Mouse (Mus musculus) liver, embryonic 12.5 days (tissue): Measurements from ENCODE around the gene Anapc11. TPM values are rescaled to one million over a fixed set of nuclear protein-coding genes. Genes with fewer than 3 reads are reported as not detected.

Source experiments
- ATAC-seq: fragments of 200-750 bp; cut with Nextera tagmentation; 2 replicates; pipeline ENCODE4 v1.8.0; 2017; ENCODE audit warnings: moderate number of reproducible peaks, mild to moderate bottlenecking, moderate library complexity
- H3K27ac ChIP-seq: fragments of 300-500 bp; sonication (generic); 2 replicates; pipeline ENCODE4 v1.5.1; 2016; ENCODE audit warnings: mild to moderate bottlenecking
- H3K27me3 ChIP-seq: fragments of 300-500 bp; sonication (generic); replicated peaks from 2 replicates; pipeline ENCODE4 v1.6.1; 2016; ENCODE audit warnings: mild to moderate bottlenecking, moderate library complexity
- H3K36me3 ChIP-seq: fragments of 300-500 bp; sonication (generic); 2 replicates; pipeline ENCODE4 v1.6.1; 2016; ENCODE audit warnings: mild to moderate bottlenecking, moderate library complexity
- H3K4me1 ChIP-seq: fragments of 300-500 bp; sonication (generic); 2 replicates; pipeline ENCODE4 v1.6.1; 2016
- H3K4me2 ChIP-seq: fragments of 300-500 bp; sonication (generic); 2 replicates; pipeline ENCODE4 v1.6.1; 2016; ENCODE audit warnings: mild to moderate bottlenecking, moderate library complexity
- H3K4me3 ChIP-seq: fragments of 300-500 bp; sonication (generic); 2 replicates; pipeline ENCODE4 v1.5.1; 2016; ENCODE audit warnings: mild to moderate bottlenecking, moderate library complexity
- H3K9ac ChIP-seq: fragments of 300-500 bp; sonication (generic); 2 replicates; pipeline ENCODE4 v1.6.1; 2016; ENCODE audit warnings: mild to moderate bottlenecking, moderate library complexity
- H3K9me3 ChIP-seq: fragments of 300-500 bp; sonication (generic); replicated peaks from 2 replicates; pipeline ENCODE4 v1.6.1; 2016; ENCODE audit warnings: mild to moderate bottlenecking, moderate library complexity
- WGBS: fragments of 180-500 bp; shearing (Covaris S2); methylation state at CpG from one replicate; pipeline ENCODE4 v1.1.7; 2016; ENCODE audit not compliant: insufficient replicate concordance; 5-methylcytosine and 5-hydroxymethylcytosine counted together
- polyA plus RNA-seq: library from polyadenylated mRNA; unstranded; fragments of >200 nt; fragmentation: Nextera tagmentation; extraction: Ambion mirVana; gene quantifications from 2 replicates; pipeline ENCODE4 v1.2.1, GENCODE M21; 2016

Gene Anapc11
- polyA plus RNA-seq, 1 experiment from 2014 or later = 120 TPM

- H3K36me3 ChIP-seq = peaks cover 65% of the 10 kb centered on the region
- no peak overlapping the region for H3K4me3 ChIP-seq
- no peaks in the 10 kb centered on the region for H3K9me3 ChIP-seq
- no peak overlapping the region for H3K4me2 ChIP-seq
- ATAC-seq = no peak
- H3K4me1 ChIP-seq = peaks cover 47% of the 10 kb centered on the region
- peaks cover 18% of the 10 kb centered on the region for H3K27me3 ChIP-seq
- no peak overlapping the region for H3K9ac ChIP-seq
- whole genome bisulfite sequencing = 35% methylated on average over 6 of the region's 6 CpGs
- no peak overlapping the region for H3K27ac ChIP-seq
These were observed 14.5 kb downstream of the Anapc11 start for GRCm38 (mm10) chr11:120612763-120613162.

- H3K36me3 ChIP-seq = peaks cover 71% of the 10 kb centered on the region
- H3K9ac ChIP-seq = no peak overlapping the region
- H3K4me3 ChIP-seq = no peak overlapping the region
- H3K27me3 ChIP-seq = peaks cover 10% of the 10 kb centered on the region
- H3K4me1 ChIP-seq = peaks cover 47% of the 10 kb centered on the region
- no peak overlapping the region for H3K27ac ChIP-seq
- WGBS = 87% methylated on average over 10 of the region's 10 CpGs
- no peak overlapping the region for H3K4me2 ChIP-seq
- ATAC-seq = no peak
- no peaks in the 10 kb centered on the region for H3K9me3 ChIP-seq
These were observed 15.3 kb downstream of the Anapc11 start for GRCm38 (mm10) chr11:120613481-120613972.

- ATAC-seq = no peak
- no peaks in the 10 kb centered on the region for H3K9me3 ChIP-seq
- WGBS = 84% methylated on average over 8 of the region's 8 CpGs
- peaks cover 76% of the 10 kb centered on the region for H3K36me3 ChIP-seq
- H3K27me3 ChIP-seq = peaks cover 6% of the 10 kb centered on the region; the same call in 1 of the 2 replicates
- peaks cover 47% of the 10 kb centered on the region for H3K4me1 ChIP-seq
- no peak overlapping the region for H3K4me2 ChIP-seq
- no peak overlapping the region for H3K4me3 ChIP-seq
- no peak overlapping the region for H3K9ac ChIP-seq
- no peak overlapping the region for H3K27ac ChIP-seq
These were observed 15.8 kb downstream of the Anapc11 start for GRCm38 (mm10) chr11:120613976-120614375.

GRCm38 (mm10) chr11:120615167-120615566, 16.9 kb downstream of the Anapc11 start:
- Histone ChIP-seq H3K4me1 (peaks cover 39% of the 10 kb centered on the region), H3K9me3 (no peaks in the 10 kb centered on the region), H3K27ac (no peak overlapping the region), H3K27me3 (no peaks in the 10 kb centered on the region), H3K4me3 (no peak overlapping the region), H3K4me2 (0 out of 2 replicates have a peak overlapping the region, but pooled peaks have one; percentile 77), H3K9ac (no peak overlapping the region), H3K36me3 (peaks cover 79% of the 10 kb centered on the region)
- no peak for ATAC-seq
- WGBS = 91% methylated on average over 6 of the region's 6 CpGs

DNA sequence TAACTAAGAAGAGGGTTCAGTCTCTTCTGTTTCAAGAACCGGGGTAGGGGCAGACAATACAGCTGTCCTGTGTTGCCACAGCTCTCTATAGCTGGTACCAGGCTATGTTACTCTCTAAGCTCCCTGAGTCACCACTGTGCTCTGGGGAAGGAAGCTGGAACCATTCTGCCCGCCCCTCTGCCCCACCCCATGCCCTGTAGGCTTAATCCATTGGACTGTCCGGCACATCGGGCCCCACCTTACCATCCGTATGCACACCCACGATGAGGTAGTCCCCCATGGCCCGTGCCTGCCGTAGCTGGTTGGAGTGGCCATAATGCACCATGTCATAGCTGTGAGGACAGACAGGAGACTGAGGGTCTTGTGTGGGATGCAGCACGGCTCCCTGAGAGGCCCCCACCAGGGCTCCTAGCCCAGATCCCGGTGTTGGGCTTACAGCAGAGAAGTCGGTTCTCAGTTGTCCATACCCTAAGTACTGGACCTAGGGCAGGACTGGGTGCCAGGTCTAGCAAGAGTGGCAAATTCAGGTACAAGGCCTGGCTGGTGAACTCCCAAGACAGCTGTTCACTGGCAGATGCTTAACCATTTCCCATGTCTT, 17.5 kb downstream of the Anapc11 start:
- peaks cover 79% of the 10 kb centered on the region for H3K36me3 ChIP-seq

GRCm38 (mm10) chr11:120616617-120617294, 18.5 kb downstream of the Anapc11 start:
- H3K4me3 ChIP-seq = peak overlapping the region; percentile 72
- peaks cover 79% of the 10 kb centered on the region for H3K36me3 ChIP-seq
- ATAC-seq = peak; percentile 33

More for the DNA sequence above, 17.5 kb downstream of the Anapc11 start:
- no peaks in the 10 kb centered on the region for H3K9me3 ChIP-seq
- H3K9ac ChIP-seq = peak overlapping the region; percentile 40; the same call in 1 of the 2 replicates
- WGBS = 84% methylated on average over 11 of the region's 11 CpGs
- no peak for ATAC-seq
- H3K4me3 ChIP-seq = no peak overlapping the region
- peaks cover 39% of the 10 kb centered on the region for H3K4me1 ChIP-seq
- peak overlapping the region; percentile 55 for H3K27ac ChIP-seq
- H3K4me2 ChIP-seq = peak overlapping the region; percentile 77
- no peaks in the 10 kb centered on the region for H3K27me3 ChIP-seq

GRCm38 (mm10) chr11:120617519-120618112, 19.4 kb downstream of the Anapc11 start, which contains the start of gene Pcyt2:
Pcyt2 (minus strand) TSS chr11:120617936.
- peaks cover 40% of the 10 kb centered on the region for H3K4me1 ChIP-seq
- H3K27ac ChIP-seq = peak within 1 kb of the TSS; percentile 83
- H3K4me2 ChIP-seq = peak within 1 kb of the TSS; percentile 77
- peaks cover 79% of the 10 kb centered on the region for H3K36me3 ChIP-seq
- no peaks in the 10 kb centered on the region for H3K9me3 ChIP-seq
- peak; percentile 93 for ATAC-seq
- H3K4me3 ChIP-seq = peak within 1 kb of the TSS; percentile 72
- H3K27me3 ChIP-seq = no peaks in the 10 kb centered on the region
- H3K9ac ChIP-seq = peak within 1 kb of the TSS; percentile 81
- under 1% methylated on average over 56 of the region's 56 CpGs for WGBS

More at GRCm38 (mm10) chr11:120616617-120617294, 18.5 kb downstream of the Anapc11 start:
- Histone ChIP-seq H3K4me1 (peaks cover 39% of the 10 kb centered on the region), H3K9ac (peak overlapping the region; percentile 81), H3K9me3 (no peaks in the 10 kb centered on the region), H3K4me2 (peak overlapping the region; percentile 77), H3K27me3 (no peaks in the 10 kb centered on the region), H3K27ac (peak overlapping the region; percentile 83)
- WGBS = 31% methylated on average over 4 of the region's 4 CpGs

DNA sequence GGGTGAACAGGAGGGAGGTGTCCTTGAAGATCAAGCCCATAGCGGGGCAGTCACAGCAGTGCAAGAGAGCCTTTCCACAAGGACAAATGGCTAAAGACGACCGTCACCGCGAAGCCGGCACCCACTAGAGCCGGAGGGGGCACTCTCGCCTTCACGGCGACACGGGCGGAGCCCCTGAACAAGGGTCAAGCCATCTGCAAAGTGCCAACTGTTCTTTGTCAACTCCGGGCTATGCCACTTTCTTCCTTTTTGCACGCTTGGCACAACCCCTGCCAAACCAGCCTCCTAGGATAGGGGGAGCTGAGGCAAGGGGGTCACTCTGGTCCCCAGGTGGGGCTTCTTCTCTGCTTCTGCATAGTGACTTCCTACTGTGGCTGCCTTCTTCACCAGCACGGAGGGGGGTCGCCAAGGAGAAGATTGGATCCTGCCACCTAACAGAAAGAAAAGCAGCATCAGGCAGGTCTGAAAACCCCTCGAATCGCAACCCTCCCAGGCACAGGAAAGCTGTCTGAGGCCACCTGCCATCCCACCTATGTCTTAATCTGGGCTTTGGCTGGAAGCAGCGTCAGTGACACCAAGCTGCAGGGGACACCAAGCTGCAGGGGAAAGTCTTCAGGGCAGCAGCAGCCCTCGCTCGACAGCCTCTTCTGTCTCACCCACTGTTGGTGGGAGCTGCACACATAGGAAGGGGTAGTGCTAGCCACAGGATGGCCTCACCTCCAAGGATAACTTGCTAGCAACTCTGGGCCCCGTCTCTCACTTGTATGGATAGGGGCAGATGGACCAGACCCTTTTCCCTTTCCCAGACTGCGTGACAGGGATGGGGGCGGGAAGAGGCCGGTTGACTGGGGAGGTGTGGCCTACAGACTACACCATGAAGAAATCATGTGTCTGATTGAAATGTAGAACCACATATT, 20.7 kb downstream of the Anapc11 start:
- 89% methylated on average over 25 of the region's 25 CpGs for WGBS
- H3K4me2 ChIP-seq = peak overlapping the region; percentile 77
- no peak for ATAC-seq
- H3K9me3 ChIP-seq = no peaks in the 10 kb centered on the region
- peaks cover 78% of the 10 kb centered on the region for H3K36me3 ChIP-seq
- peaks cover 52% of the 10 kb centered on the region for H3K4me1 ChIP-seq
- no peaks in the 10 kb centered on the region for H3K27me3 ChIP-seq
- H3K9ac ChIP-seq = 0 out of 2 replicates have a peak overlapping the region, but pooled peaks have one; percentile 81
- H3K4me3 ChIP-seq = no peak overlapping the region
- peak overlapping the region; percentile 83 for H3K27ac ChIP-seq

GRCm38 (mm10) chr11:120620195-120620594, 22.0 kb downstream of the Anapc11 start:
- H3K36me3 ChIP-seq = peaks cover 66% of the 10 kb centered on the region
- 91% methylated on average over 14 of the region's 14 CpGs for WGBS

GRCm38 (mm10) chr11:120622805-120623204, 24.6 kb downstream of the Anapc11 start:
- Histone ChIP-seq H3K4me3 (no peak overlapping the region), H3K9me3 (no peaks in the 10 kb centered on the region), H3K9ac (0 out of 2 replicates have a peak overlapping the region, but pooled peaks have one; percentile 12), H3K27ac (no peak overlapping the region), H3K36me3 (peaks cover 79% of the 10 kb centered on the region), H3K4me2 (no peak overlapping the region), H3K27me3 (no peaks in the 10 kb centered on the region), H3K4me1 (peaks cover 62% of the 10 kb centered on the region)
- no peak for ATAC-seq
- 87% methylated on average over 6 of the region's 6 CpGs for WGBS

More at GRCm38 (mm10) chr11:120620195-120620594, 22.0 kb downstream of the Anapc11 start:
- H3K4me3 ChIP-seq = no peak overlapping the region
- ATAC-seq = no peak
- H3K4me1 ChIP-seq = peaks cover 57% of the 10 kb centered on the region
- H3K9me3 ChIP-seq = no peaks in the 10 kb centered on the region
- H3K4me2 ChIP-seq = no peak overlapping the region
- H3K27ac ChIP-seq = no peak overlapping the region; the same call in 1 of the 2 replicates
- no peak overlapping the region for H3K9ac ChIP-seq
- H3K27me3 ChIP-seq = no peaks in the 10 kb centered on the region
